Mouse (Mus musculus): Measurements from ENCODE around the gene Inip.

The Inip gene

GRCm38 (mm10) chr4:59801489-59801888, at the start of gene Inip:
TSS of gene Inip (minus strand) at chr4:59801589.
- no peak for DNase-seq

GRCm38 (mm10) chr4:59850181-59850580, 48.8 kb upstream of the Inip start:
- DNase-seq, result peak; percentile 89

- DNase-seq, result no peak
Measured at GRCm38 (mm10) chr4:59847447-59847846, 46.1 kb upstream of the Inip start.

GRCm38 (mm10) chr4:59845245-59845637, 43.9 kb upstream of the Inip start:
- DNase-seq, result no peak

- DNase-seq, result no peak
Measured at GRCm38 (mm10) chr4:59844460-59845244, 43.3 kb upstream of the Inip start.

GRCm38 (mm10) chr4:59837659-59838058, 36.3 kb upstream of the Inip start:
- no peak for DNase-seq

- DNase-seq, result no peak
Measured at GRCm38 (mm10) chr4:59832810-59833209, 31.4 kb upstream of the Inip start.

- DNase-seq, result no peak
Measured at GRCm38 (mm10) chr4:59831038-59831437, 29.6 kb upstream of the Inip start.

- no peak for DNase-seq
Measured at GRCm38 (mm10) chr4:59829072-59829471, 27.7 kb upstream of the Inip start.

- no peak for DNase-seq
Measured at GRCm38 (mm10) chr4:59826381-59826780, 25.0 kb upstream of the Inip start.

- no peak for DNase-seq
Measured at GRCm38 (mm10) chr4:59825634-59826033, 24.2 kb upstream of the Inip start.

- peak; percentile 40 for DNase-seq
Measured at GRCm38 (mm10) chr4:59824860-59825259, 23.5 kb upstream of the Inip start.

- no peak for DNase-seq
Measured at GRCm38 (mm10) chr4:59823470-59823869, 22.1 kb upstream of the Inip start.

- no peak for DNase-seq
Measured at GRCm38 (mm10) chr4:59822119-59822518, 20.7 kb upstream of the Inip start.

GRCm38 (mm10) chr4:59821516-59821915, 20.1 kb upstream of the Inip start:
- DNase-seq, result no peak

GRCm38 (mm10) chr4:59819477-59820022, 18.2 kb upstream of the Inip start:
- DNase-seq, result no peak

- peak; percentile 39 for DNase-seq
Measured at GRCm38 (mm10) chr4:59819054-59819472, 17.7 kb upstream of the Inip start.

- DNase-seq, result no peak
Measured at GRCm38 (mm10) chr4:59818498-59818897, 17.1 kb upstream of the Inip start.

- no peak for DNase-seq
Measured at GRCm38 (mm10) chr4:59817790-59818189, 16.4 kb upstream of the Inip start.

GRCm38 (mm10) chr4:59816477-59816876, 15.1 kb upstream of the Inip start:
- DNase-seq, result no peak

GRCm38 (mm10) chr4:59816016-59816415, 14.6 kb upstream of the Inip start:
- DNase-seq, result no peak

GRCm38 (mm10) chr4:59815121-59815810, 13.9 kb upstream of the Inip start:
- no peak for DNase-seq

- DNase-seq, result no peak
Measured at GRCm38 (mm10) chr4:59814094-59814493, 12.7 kb upstream of the Inip start.

- DNase-seq, result peak; percentile 31
Measured at GRCm38 (mm10) chr4:59808396-59808795, 7.0 kb upstream of the Inip start.

Measured in thymus, postnatal 25 days (tissue).